Mouse (Mus musculus) embryonic fibroblast, embryonic 13.5 days (primary cell): ENCODE measurements around the gene Itih4. TPM values are rescaled to one million over a fixed set of nuclear protein-coding genes. Genes with fewer than 3 reads are reported as not detected.

ENCODE experiments used
- H3K27ac ChIP-seq: 2 replicates; pipeline ENCODE4 v1.5.1; 2012; ENCODE audit warnings: low read length, control low read depth, inconsistent platforms; ENCODE audit not compliant: insufficient read depth
- H3K4me1 ChIP-seq: 2 replicates; pipeline ENCODE4 v1.6.1; 2011; ENCODE audit warnings: low read length; ENCODE audit not compliant: control insufficient read depth, insufficient read depth
- H3K4me3 ChIP-seq: 2 replicates; pipeline ENCODE4 v1.5.1; 2011; ENCODE audit warnings: mild to moderate bottlenecking, control low read depth, low read length; ENCODE audit not compliant: insufficient read depth
- CTCF ChIP-seq: IDR thresholded peaks from 2 replicates; pipeline ENCODE4 v1.5.1; 2011; ENCODE audit warnings: mild to moderate bottlenecking, control low read depth, low read length, moderate library complexity, borderline replicate concordance; ENCODE audit not compliant: insufficient read depth
- POLR2A ChIP-seq: IDR thresholded peaks from 2 replicates; pipeline ENCODE4 v1.6.1; 2011; ENCODE audit warnings: low read depth, mild to moderate bottlenecking, control low read depth, low read length, moderate library complexity
- polyA plus RNA-seq: library from polyadenylated mRNA; stranded (reverse); fragments of >200 nt; gene quantifications from 2 replicates; pipeline ENCODE4 v1.2.4, GENCODE M21; 2011; ENCODE audit warnings: low read depth; ENCODE audit not compliant: missing spikeins, insufficient read length

The Itih4 gene
- polyA plus RNA-seq, 1 experiment: not detected

- Histone ChIP-seq H3K4me3 (no peak overlapping the region), H3K4me1 (no peaks in the 10 kb centered on the region), H3K27ac (no peak overlapping the region)
- TF ChIP-seq POLR2A: no peak
- TF ChIP-seq CTCF: no peak
These were observed 8.4 kb upstream of the Itih4 start for GRCm38 (mm10) chr14:30877827-30878226.

DNA sequence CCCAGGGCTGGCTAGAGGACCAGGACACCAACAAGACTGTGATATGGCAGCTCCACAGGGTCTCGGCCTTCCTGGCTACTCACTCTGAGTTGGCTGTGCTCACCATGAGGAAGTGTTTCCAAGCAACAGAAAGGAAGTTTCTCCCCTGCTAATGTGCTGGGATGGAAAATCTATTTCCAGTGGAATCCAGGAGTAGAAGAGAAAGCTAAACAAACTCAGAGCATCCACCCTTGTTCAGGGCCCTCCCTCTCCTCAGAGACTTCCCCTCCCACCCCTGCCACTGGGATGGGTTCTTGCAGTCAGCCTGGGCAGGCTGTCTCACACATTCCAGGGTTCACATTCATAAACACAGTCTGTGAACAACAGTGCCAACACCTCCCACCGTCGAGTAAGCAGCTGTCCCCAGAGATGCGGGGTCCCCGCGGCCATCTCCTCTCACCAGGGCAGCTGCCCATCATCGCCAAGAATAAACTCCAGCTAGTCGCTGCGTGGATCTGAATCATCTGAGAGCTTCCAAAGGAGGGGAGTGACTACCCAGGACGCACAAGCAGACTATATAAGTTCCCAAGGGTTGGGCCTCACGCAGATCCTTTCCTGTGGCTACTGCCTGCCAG lies 7.2 kb upstream of the Itih4 start, which contains the start of gene Mustn1:
Mustn1 (plus strand) TSS at position 243 of the 614 bp plus-strand sequence.
- Histone ChIP-seq H3K4me1 (no peaks in the 10 kb centered on the region), H3K4me3 (no peak within 1 kb of the TSS), H3K27ac (peak within 1 kb of the TSS; percentile 21; the same call in 1 of the 2 replicates)
- TF ChIP-seq POLR2A: no peak
- TF ChIP-seq CTCF: no peak

DNA sequence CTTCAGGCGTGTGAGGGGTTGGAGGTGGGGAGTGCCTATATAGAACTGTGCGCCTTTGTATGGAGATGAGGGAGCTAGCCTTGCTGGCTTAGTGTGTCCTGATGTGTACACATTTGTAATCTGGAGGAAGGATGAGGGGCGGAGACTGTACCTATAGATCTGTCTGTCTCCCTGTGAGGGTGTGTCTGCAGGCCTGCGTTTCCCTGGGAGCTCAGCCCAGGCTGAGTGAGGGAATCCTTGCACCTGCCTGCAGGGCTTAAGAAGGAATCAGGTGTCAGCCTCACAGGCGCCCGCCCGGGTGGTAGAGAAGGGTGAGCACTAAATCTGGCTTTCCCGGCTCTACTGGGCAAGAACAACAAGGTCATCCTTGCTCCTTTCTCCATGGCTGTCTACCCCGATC lies 6.5 kb upstream of the Itih4 start:
- no peak overlapping the region for H3K27ac ChIP-seq
- no peak overlapping the region for H3K4me3 ChIP-seq
- no peaks in the 10 kb centered on the region for H3K4me1 ChIP-seq
- TF ChIP-seq CTCF (no peak), POLR2A (no peak)

- Histone ChIP-seq H3K27ac (no peak overlapping the region), H3K4me3 (no peak overlapping the region), H3K4me1 (no peaks in the 10 kb centered on the region)
- TF ChIP-seq POLR2A (no peak), CTCF (no peak)
These were observed 6.0 kb upstream of the Itih4 start for GRCm38 (mm10) chr14:30880251-30880650.

DNA sequence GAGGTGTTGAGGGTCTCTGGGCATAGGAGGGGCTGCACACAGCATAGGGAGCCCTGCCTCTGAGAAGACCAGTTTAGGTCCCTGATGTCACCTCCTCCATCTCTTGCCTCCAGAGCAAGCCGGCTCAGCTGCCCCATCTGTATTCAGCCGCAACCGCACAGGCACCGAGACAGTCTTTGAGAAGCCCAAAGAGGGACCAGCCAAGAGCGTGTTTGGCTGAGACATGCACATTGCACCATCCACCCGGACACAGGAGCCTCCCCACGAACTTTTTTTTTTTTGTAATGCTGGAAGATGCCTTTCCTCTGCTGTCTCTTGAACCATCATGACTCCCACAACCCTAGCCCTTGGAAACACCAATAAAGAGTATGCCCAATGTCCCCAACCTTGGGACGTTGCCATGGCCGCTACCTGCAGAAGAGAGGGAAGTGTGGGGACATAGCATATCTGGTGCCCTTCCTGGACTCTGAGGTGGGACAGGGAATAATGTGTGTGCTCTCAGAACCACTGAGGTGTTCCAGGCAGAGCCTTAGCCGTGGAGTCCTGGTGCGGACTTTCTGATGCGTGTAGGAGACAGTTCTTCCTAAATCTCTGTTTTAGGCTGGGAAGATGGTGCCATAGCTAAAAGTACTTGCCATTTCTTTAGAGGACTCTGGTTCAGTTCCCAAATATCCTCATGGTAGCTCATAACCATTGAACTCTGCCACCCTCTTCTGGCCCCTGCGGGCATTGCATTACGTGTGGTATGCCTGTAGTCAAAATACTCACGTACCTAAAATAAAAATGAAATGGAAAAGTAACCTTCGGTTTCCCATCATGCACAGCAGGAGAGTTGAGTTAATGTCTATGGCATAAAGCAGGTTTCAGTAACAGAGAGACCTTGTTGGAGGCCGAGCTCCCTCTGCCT lies 5.2 kb upstream of the Itih4 start:
- Histone ChIP-seq H3K27ac (no peak overlapping the region), H3K4me1 (no peaks in the 10 kb centered on the region), H3K4me3 (no peak overlapping the region)
- TF ChIP-seq POLR2A (no peak), CTCF (no peak)

GRCm38 (mm10) chr14:30881718-30882108 lies 4.6 kb upstream of the Itih4 start:
- Histone ChIP-seq H3K4me3 (no peak overlapping the region), H3K27ac (no peak overlapping the region), H3K4me1 (no peaks in the 10 kb centered on the region)
- TF ChIP-seq CTCF (no peak), POLR2A (no peak)

GRCm38 (mm10) chr14:30885298-30885697 lies 978 bp upstream of the Itih4 start:
- Histone ChIP-seq H3K4me3 (no peak overlapping the region), H3K27ac (no peak overlapping the region), H3K4me1 (no peaks in the 10 kb centered on the region)
- no peak for TF ChIP-seq POLR2A
- no peak for TF ChIP-seq CTCF

- no peak overlapping the region for H3K27ac ChIP-seq
- TF ChIP-seq CTCF: no peak
- TF ChIP-seq POLR2A: no peak
- H3K4me1 ChIP-seq: no peaks in the 10 kb centered on the region
- no peak overlapping the region for H3K4me3 ChIP-seq
These were observed 2.0 kb downstream of the Itih4 start for GRCm38 (mm10) chr14:30888271-30888732.

- no peak overlapping the region for H3K27ac ChIP-seq
- H3K4me3 ChIP-seq: no peak overlapping the region
- peaks cover 10% of the 10 kb centered on the region for H3K4me1 ChIP-seq
- TF ChIP-seq CTCF (no peak), POLR2A (no peak)
These were observed 13.7 kb downstream of the Itih4 start for GRCm38 (mm10) chr14:30899972-30900371.

DNA sequence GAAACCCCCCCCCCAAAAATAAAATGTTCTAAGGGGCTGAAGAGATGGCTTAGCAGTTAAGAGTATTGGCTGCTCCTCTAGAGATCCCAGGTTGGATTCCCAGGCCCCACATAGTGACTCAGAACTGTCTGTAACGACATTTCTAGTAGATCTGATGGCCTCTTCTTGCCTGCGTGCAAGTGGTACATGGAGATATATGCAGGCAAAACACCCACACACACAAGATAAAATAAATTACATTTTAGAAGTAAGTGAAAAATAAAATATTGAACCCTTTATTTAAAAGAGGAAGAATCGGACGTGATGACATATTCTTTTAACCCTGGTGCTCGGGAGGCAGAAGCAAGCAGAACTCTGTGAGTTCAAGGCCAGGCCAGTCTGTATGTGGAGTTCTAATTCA lies 16.4 kb downstream of the Itih4 start:
- Histone ChIP-seq H3K4me1 (peaks cover 10% of the 10 kb centered on the region), H3K4me3 (no peak overlapping the region), H3K27ac (no peak overlapping the region)
- TF ChIP-seq POLR2A: no peak
